Mouse (Mus musculus) MEL (cell line): ENCODE measurements at regions not wholly inside any gene's neighbourhood (a gene's known extent, or its start where the extent isn't known, plus 50 kb on each side); places are given as distances from the start of the nearest gene placed in this dataset.

ENCODE experiments used
- DNase-seq: peaks from one replicate; pipeline ENCODE4 v3.0.0; 2011; ENCODE audit warnings: low read depth, low spot score
- H3K27ac ChIP-seq: 2 replicates; pipeline ENCODE4 v1.5.1; 2012; ENCODE audit warnings: low read depth, mild to moderate bottlenecking, control low read depth, low read length, moderate library complexity; ENCODE audit not compliant: control insufficient read depth
- H3K27me3 ChIP-seq, 2 experiments: fragments of 150-350 bp in 1 of 2; sonication (generic) in 1 of 2; 2 replicates each; pipeline ENCODE4 v1.6.1; 2012; ENCODE audit warnings: low read length in 2 of 2, mild to moderate bottlenecking in 2 of 2, improper control_type of control experiment in 1 of 2, moderate library complexity in 1 of 2; ENCODE audit not compliant: insufficient read depth in 2 of 2, control insufficient read depth in 1 of 2
- H3K36me3 ChIP-seq, 2 experiments: 2 replicates each; pipeline ENCODE4 v1.6.1; 2012 to 2014; ENCODE audit warnings: low read length in 2 of 2, improper control_type of control experiment in 1 of 2, inconsistent platforms in 1 of 2, mild to moderate bottlenecking in 1 of 2; ENCODE audit not compliant: insufficient read depth in 2 of 2, control insufficient read depth in 1 of 2
- H3K4me1 ChIP-seq, 2 experiments: fragments of 150-350 bp in 1 of 2; sonication (generic) in 1 of 2; 2 replicates each; pipeline ENCODE4 v1.6.1; 2012; ENCODE audit warnings: low read length in 2 of 2, improper control_type of control experiment in 1 of 2, mild to moderate bottlenecking in 1 of 2; ENCODE audit not compliant: insufficient read depth in 2 of 2, control insufficient read depth in 1 of 2
- H3K4me3 ChIP-seq, 2 experiments: fragments of 150-350 bp in 1 of 2; sonication (generic) in 1 of 2; 2 replicates each; pipeline ENCODE4 v1.5.1; 2012; ENCODE audit warnings: low read depth in 2 of 2, low read length in 2 of 2, mild to moderate bottlenecking in 2 of 2, moderate library complexity in 2 of 2, control low read depth in 1 of 2, improper control_type of control experiment in 1 of 2; ENCODE audit not compliant: control insufficient read depth in 1 of 2, insufficient read depth in 1 of 2
- H3K79me2 ChIP-seq: 2 replicates; pipeline ENCODE4 v1.6.1; 2012; ENCODE audit warnings: mild to moderate bottlenecking, low read length, moderate library complexity; ENCODE audit not compliant: control insufficient read depth, poor library complexity, insufficient read depth
- H3K9ac ChIP-seq: 2 replicates; pipeline ENCODE4 v1.6.1; 2012; ENCODE audit warnings: low read depth, mild to moderate bottlenecking, control low read depth, low read length, moderate library complexity; ENCODE audit not compliant: control insufficient read depth, poor library complexity, severe bottlenecking
- H3K9me3 ChIP-seq: fragments of 150-350 bp; sonication (generic); replicated peaks from 2 replicates; pipeline ENCODE4 v1.6.1; 2012; ENCODE audit warnings: mild to moderate bottlenecking, low read length, improper control_type of control experiment, moderate library complexity; ENCODE audit not compliant: insufficient read depth
- BHLHE40 ChIP-seq: IDR thresholded peaks from 2 replicates; pipeline ENCODE4 v1.6.1; 2012; ENCODE audit warnings: low read depth, mild to moderate bottlenecking, inconsistent platforms, low read length, improper control_type of control experiment, borderline replicate concordance
- CHD1 ChIP-seq: IDR thresholded peaks from 2 replicates; pipeline ENCODE4 v1.6.1; 2012; ENCODE audit warnings: low read depth, mild to moderate bottlenecking, inconsistent platforms, low read length, improper control_type of control experiment
- CHD2 ChIP-seq: IDR thresholded peaks from 2 replicates; pipeline ENCODE4 v1.6.1; 2011; ENCODE audit warnings: low read length, improper control_type of control experiment
- CTCF ChIP-seq, 3 experiments: IDR thresholded peaks in 2 of 3; conservative IDR thresholded peaks in 1 of 3; 2 replicates each; pipeline ENCODE4 v1.5.1; 2011 to 2012; ENCODE audit warnings: low read length in 3 of 3, low read depth in 2 of 3, mild to moderate bottlenecking in 2 of 3, improper control_type of control experiment in 1 of 3, inconsistent platforms in 1 of 3, mixed read lengths in 1 of 3, moderate library complexity in 1 of 3; ENCODE audit not compliant: control insufficient read depth in 1 of 3, insufficient read depth in 1 of 3, poor library complexity in 1 of 3, severe bottlenecking in 1 of 3
- E2F4 ChIP-seq: IDR thresholded peaks from 2 replicates; pipeline ENCODE4 v1.6.1; 2011; ENCODE audit warnings: low read depth, low read length, improper control_type of control experiment, borderline replicate concordance
- ELF1 ChIP-seq: IDR thresholded peaks from 2 replicates; pipeline ENCODE4 v1.6.1; 2014; ENCODE audit warnings: low read depth, mild to moderate bottlenecking, inconsistent platforms, low read length, improper control_type of control experiment, moderate library complexity
- EP300 ChIP-seq, 2 experiments: IDR thresholded peaks; 2 replicates each; pipeline ENCODE4 v1.6.1; 2011; ENCODE audit warnings: improper control_type of control experiment in 2 of 2, low read length in 2 of 2, low read depth in 1 of 2, mild to moderate bottlenecking in 1 of 2
- ETS1 ChIP-seq: IDR thresholded peaks from 2 replicates; pipeline ENCODE4 v1.6.1; 2012; ENCODE audit warnings: low read depth, mild to moderate bottlenecking, inconsistent platforms, low read length, improper control_type of control experiment, moderate library complexity
- GATA1 ChIP-seq: IDR thresholded peaks from 2 replicates; pipeline ENCODE4 v1.6.1; 2011; ENCODE audit warnings: low read depth, low read length, improper control_type of control experiment
- HCFC1 ChIP-seq: IDR thresholded peaks from 2 replicates; pipeline ENCODE4 v1.6.1; 2012; ENCODE audit warnings: low read depth, mild to moderate bottlenecking, inconsistent platforms, low read length, improper control_type of control experiment, moderate library complexity
- JUND ChIP-seq: IDR thresholded peaks from 2 replicates; pipeline ENCODE4 v1.6.1; 2011; ENCODE audit warnings: low read depth, mild to moderate bottlenecking, improper control_type of control experiment, low read length
- KAT2A ChIP-seq: conservative IDR thresholded peaks from 2 replicates; pipeline ENCODE4 v1.6.1; 2012; ENCODE audit warnings: low read depth, low read length, improper control_type of control experiment, inconsistent platforms
- MEF2A ChIP-seq: IDR thresholded peaks from 2 replicates; pipeline ENCODE4 v1.6.1; 2014; ENCODE audit warnings: low read depth, mild to moderate bottlenecking, inconsistent platforms, low read length, improper control_type of control experiment; ENCODE audit not compliant: poor library complexity, insufficient replicate concordance, severe bottlenecking; ENCODE audit errors: extremely low read depth
- MYB ChIP-seq: IDR thresholded peaks from 2 replicates; pipeline ENCODE4 v1.6.1; 2011; ENCODE audit warnings: mild to moderate bottlenecking, low read depth, low read length, improper control_type of control experiment
- MYC ChIP-seq: IDR thresholded peaks from 2 replicates; pipeline ENCODE4 v1.6.1; 2011; ENCODE audit warnings: low read depth, mild to moderate bottlenecking, low read length, improper control_type of control experiment, moderate library complexity
- NRF1 ChIP-seq: IDR thresholded peaks from 2 replicates; pipeline ENCODE4 v1.6.1; 2014; ENCODE audit warnings: low read depth, mild to moderate bottlenecking, inconsistent platforms, low read length, improper control_type of control experiment, moderate library complexity; ENCODE audit not compliant: poor library complexity, insufficient read depth, severe bottlenecking
- POLR2A ChIP-seq, 2 experiments: IDR thresholded peaks; 2 replicates each; pipeline ENCODE4 v1.6.1; 2011 to 2012; ENCODE audit warnings: low read length in 2 of 2, mild to moderate bottlenecking in 2 of 2, control low read depth in 1 of 2, improper control_type of control experiment in 1 of 2, low read depth in 1 of 2, moderate library complexity in 1 of 2; ENCODE audit not compliant: control insufficient read depth in 1 of 2, insufficient read depth in 1 of 2, poor library complexity in 1 of 2
- POLR2AphosphoS2 ChIP-seq: IDR thresholded peaks from 2 replicates; pipeline ENCODE4 v1.6.1; 2011; ENCODE audit warnings: low read length, improper control_type of control experiment
- SMC3 ChIP-seq: IDR thresholded peaks from 2 replicates; pipeline ENCODE4 v1.6.1; 2011; ENCODE audit warnings: low read depth, low read length, improper control_type of control experiment
- TBP ChIP-seq: IDR thresholded peaks from 2 replicates; pipeline ENCODE4 v1.8.0; 2011; ENCODE audit warnings: low read depth, low read length, improper control_type of control experiment
- TCF12 ChIP-seq: IDR thresholded peaks from 2 replicates; pipeline ENCODE4 v1.6.1; 2014; ENCODE audit warnings: low read depth, mild to moderate bottlenecking, inconsistent platforms, low read length, improper control_type of control experiment, moderate library complexity
- USF2 ChIP-seq, 2 experiments: IDR thresholded peaks; 2 replicates each; pipeline ENCODE4 v1.6.1; 2011 to 2012; ENCODE audit warnings: improper control_type of control experiment in 2 of 2, low read length in 2 of 2, borderline replicate concordance in 1 of 2, inconsistent platforms in 1 of 2, low read depth in 1 of 2, mild to moderate bottlenecking in 1 of 2; ENCODE audit not compliant: insufficient read depth in 1 of 2
- ZC3H11A ChIP-seq: IDR thresholded peaks from 2 replicates; pipeline ENCODE4 v1.6.1; 2012; ENCODE audit warnings: low read depth, mild to moderate bottlenecking, inconsistent platforms, low read length, improper control_type of control experiment
- ZNF384 ChIP-seq: IDR thresholded peaks from 2 replicates; pipeline ENCODE4 v1.6.1; 2012; ENCODE audit warnings: low read depth, mild to moderate bottlenecking, inconsistent platforms, low read length, improper control_type of control experiment

DNA sequence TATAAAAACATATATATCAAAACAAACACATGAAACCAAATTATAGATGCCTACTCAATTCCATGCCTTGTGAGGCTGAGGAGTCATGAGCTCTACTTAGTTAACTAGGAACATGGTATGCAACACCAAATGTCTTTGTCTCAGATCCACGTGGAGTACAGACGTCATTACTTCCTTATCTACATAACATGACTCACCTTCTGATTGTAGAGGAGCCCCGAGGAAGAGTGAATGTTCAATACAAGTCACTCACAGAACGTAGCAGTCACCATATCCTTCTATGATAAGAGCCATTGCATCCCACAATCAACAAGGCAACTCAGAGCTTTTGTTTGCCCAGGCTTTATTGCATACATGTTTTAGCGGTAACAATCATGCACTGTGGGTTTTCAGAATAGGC, 364.6 kb downstream of the Rps29 start:
- TF ChIP-seq ZNF384: no peak
- no peak for TF ChIP-seq HCFC1
- no peak for TF ChIP-seq TBP
- no peak for TF ChIP-seq MYB
- TF ChIP-seq EP300 (IDR thresholded peaks at IDR 0.05; ENCODE audit: low read depth in 1 of 2, low read length in 2 of 2): no peak
- no peak for TF ChIP-seq MEF2A
- no peak for TF ChIP-seq ELF1
- TF ChIP-seq E2F4: no peak
- no peak for TF ChIP-seq USF2 (IDR thresholded peaks at IDR 0.05; ENCODE audit: borderline replicate concordance in 1 of 2, insufficient read depth in 1 of 2, low read depth in 1 of 2, low read length in 2 of 2)
- no peak for TF ChIP-seq NRF1
- no peak for TF ChIP-seq CHD1
- TF ChIP-seq BHLHE40: no peak
- no peak for TF ChIP-seq TCF12
- no peak for TF ChIP-seq CHD2
- no peak for TF ChIP-seq ETS1
- TF ChIP-seq JUND: no peak
- no peak for TF ChIP-seq CTCF (IDR thresholded peaks at IDR 0.05 in 2 of 3, conservative IDR thresholded peaks at IDR 0.05 in 1 of 3; ENCODE audit: control insufficient read depth in 1 of 3, insufficient read depth in 1 of 3, low read depth in 2 of 3, low read length in 3 of 3, poor library complexity in 1 of 3, severe bottlenecking in 1 of 3)
- Histone ChIP-seq H3K4me1 (no peaks in the 10 kb centered on the region; a peak in 1 of 4 replicates), H3K36me3 (no peaks in the 10 kb centered on the region), H3K27me3 (no peaks in the 10 kb centered on the region), H3K27ac (no peak overlapping the region), H3K4me3 (no peak overlapping the region), H3K79me2 (no peaks in the 10 kb centered on the region), H3K9me3 (no peaks in the 10 kb centered on the region), H3K9ac (no peak overlapping the region)
- peak; percentile 7 for DNase-seq

DNA sequence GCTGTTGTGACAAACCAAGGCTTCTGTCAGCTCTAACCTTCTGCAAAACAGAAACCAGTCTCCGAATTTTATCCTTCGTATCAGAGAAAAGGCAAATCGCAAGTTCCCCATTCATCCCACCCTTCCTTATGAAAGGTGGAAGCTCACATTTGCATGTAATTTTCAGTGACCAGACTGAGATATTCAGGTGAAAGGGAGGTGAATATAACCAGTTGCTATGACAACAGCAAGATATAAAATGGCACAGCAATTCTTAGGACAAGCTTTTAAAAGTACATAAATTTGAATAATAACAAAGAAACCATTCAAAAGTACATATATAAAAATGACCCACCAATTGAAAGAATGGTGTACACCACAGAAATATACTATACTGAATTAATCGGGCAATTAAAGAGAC, 375.4 kb downstream of the Rps29 start:
- Histone ChIP-seq H3K27me3 (no peaks in the 10 kb centered on the region), H3K27ac (no peak overlapping the region), H3K9me3 (no peaks in the 10 kb centered on the region), H3K4me1 (no peaks in the 10 kb centered on the region), H3K9ac (no peak overlapping the region), H3K36me3 (no peaks in the 10 kb centered on the region), H3K79me2 (no peaks in the 10 kb centered on the region), H3K4me3 (no peak overlapping the region)
- no peak for TF ChIP-seq ETS1
- no peak for TF ChIP-seq POLR2A (IDR thresholded peaks at IDR 0.05; ENCODE audit: control insufficient read depth in 1 of 2, insufficient read depth in 1 of 2, low read depth in 1 of 2, low read length in 2 of 2, poor library complexity in 1 of 2)
- TF ChIP-seq EP300 (IDR thresholded peaks at IDR 0.05; ENCODE audit: low read depth in 1 of 2, low read length in 2 of 2): no peak
- TF ChIP-seq USF2 (IDR thresholded peaks at IDR 0.05; ENCODE audit: borderline replicate concordance in 1 of 2, insufficient read depth in 1 of 2, low read depth in 1 of 2, low read length in 2 of 2): no peak
- no peak for TF ChIP-seq CTCF (IDR thresholded peaks at IDR 0.05 in 2 of 3, conservative IDR thresholded peaks at IDR 0.05 in 1 of 3; ENCODE audit: control insufficient read depth in 1 of 3, insufficient read depth in 1 of 3, low read depth in 2 of 3, low read length in 3 of 3, poor library complexity in 1 of 3, severe bottlenecking in 1 of 3)
- TF ChIP-seq GATA1: no peak
- no peak for TF ChIP-seq SMC3
- no peak for TF ChIP-seq MYC
- TF ChIP-seq KAT2A: no peak
- TF ChIP-seq MEF2A: no peak
- TF ChIP-seq ZC3H11A: no peak
- TF ChIP-seq E2F4: no peak
- TF ChIP-seq POLR2AphosphoS2: no peak
- DNase-seq: no peak
